Mouse (Mus musculus) forebrain, embryonic 11.5 days (tissue): ENCODE results near the gene Cyp4f37. TPM values are rescaled to one million over a fixed set of nuclear protein-coding genes. Genes with fewer than 3 reads are reported as not detected.
"Not testable (repeated sequence)": the region's sequence is repeated elsewhere in the genome, so short reads cannot be mapped to it uniquely, and the experiment has no call there.

Experiments used
- ATAC-seq: fragments of 200-750 bp; cut with Nextera tagmentation; replicated peaks from 2 replicates; pipeline ENCODE4 v1.8.0; 2017; ENCODE audit warnings: moderate TSS enrichment; ENCODE audit not compliant: low FRiP score
- DNase-seq: peaks from one replicate; pipeline ENCODE4 v3.0.0-alpha.2; 2017; ENCODE audit warnings: low spot score
- H3K27ac ChIP-seq: fragments of 300-500 bp; sonication (generic); 2 replicates; pipeline ENCODE4 v1.5.1; 2014; ENCODE audit warnings: low read depth, low read length
- H3K27me3 ChIP-seq: fragments of 300-500 bp; sonication (generic); 2 replicates; pipeline ENCODE4 v1.6.1; 2014; ENCODE audit warnings: mild to moderate bottlenecking, low read length, mixed read lengths; ENCODE audit not compliant: control insufficient read depth, insufficient read depth
- H3K36me3 ChIP-seq: fragments of 300-500 bp; sonication (generic); 2 replicates; pipeline ENCODE4 v1.6.1; 2014; ENCODE audit warnings: mild to moderate bottlenecking, low read length, moderate library complexity, mixed read lengths; ENCODE audit not compliant: control insufficient read depth, insufficient read depth
- H3K4me1 ChIP-seq: fragments of 300-500 bp; sonication (generic); replicated peaks from 2 replicates; pipeline ENCODE4 v1.6.1; 2014; ENCODE audit warnings: low read length, mixed read lengths; ENCODE audit not compliant: control insufficient read depth, insufficient read depth
- H3K4me2 ChIP-seq: fragments of 300-500 bp; sonication (generic); 2 replicates; pipeline ENCODE4 v1.6.1; 2014; ENCODE audit warnings: low read depth, mild to moderate bottlenecking, low read length, moderate library complexity, mixed read lengths; ENCODE audit not compliant: severe bottlenecking
- H3K4me3 ChIP-seq: fragments of 300-500 bp; sonication (generic); 2 replicates; pipeline ENCODE4 v1.5.1; 2014; ENCODE audit warnings: low read depth, low read length
- H3K9ac ChIP-seq: fragments of 300-500 bp; sonication (generic); 2 replicates; pipeline ENCODE4 v1.6.1; 2014; ENCODE audit warnings: low read length
- H3K9me3 ChIP-seq: fragments of 300-500 bp; sonication (generic); 2 replicates; pipeline ENCODE4 v1.6.1; 2016; ENCODE audit warnings: low read length, mixed read lengths; ENCODE audit not compliant: control insufficient read depth
- WGBS: fragments of 180-500 bp; shearing (Covaris S2); extraction: QIAGEN DNeasy Blood & Tissue Kit; methylation state at CpG from one replicate; pipeline ENCODE4 v1.1.7; 2014; 5-methylcytosine and 5-hydroxymethylcytosine counted together
- polyA plus RNA-seq: library from polyadenylated mRNA; unstranded; fragments of >200 nt; fragmentation: Nextera tagmentation; extraction: Ambion mirVana; gene quantifications from 2 replicates; pipeline ENCODE4 v1.2.1, GENCODE M21; 2014

The Cyp4f37 gene
- not detected in 2 replicates for polyA plus RNA-seq

GRCm38 (mm10) chr17:32621018-32621417, at the start of gene Cyp4f37:
Cyp4f37 (plus strand) TSS chr17:32621309.
- WGBS = 84% methylated on average over 4 of the region's 4 CpGs
- not testable (repeated sequence) for H3K9ac ChIP-seq, H3K36me3 ChIP-seq, H3K27ac ChIP-seq, H3K4me1 ChIP-seq, ATAC-seq, H3K4me2 ChIP-seq, H3K9me3 ChIP-seq, DNase-seq, H3K27me3 ChIP-seq, H3K4me3 ChIP-seq

- not testable (repeated sequence) for H3K4me3 ChIP-seq, H3K36me3 ChIP-seq, ATAC-seq, DNase-seq, H3K4me1 ChIP-seq, H3K9ac ChIP-seq, H3K9me3 ChIP-seq, H3K4me2 ChIP-seq, H3K27me3 ChIP-seq, H3K27ac ChIP-seq
- 78% methylated on average over 2 of the region's 2 CpGs for WGBS
These were observed 47.8 kb upstream of the Cyp4f37 start for GRCm38 (mm10) chr17:32573286-32573685.

- no peak overlapping the region for H3K4me3 ChIP-seq
- H3K27ac ChIP-seq = no peak overlapping the region
- H3K4me2 ChIP-seq = no peak overlapping the region
- H3K9me3 ChIP-seq = no peaks in the 10 kb centered on the region
- DNase-seq (no peak), ATAC-seq (no peak)
- no peak overlapping the region for H3K9ac ChIP-seq
- no peaks in the 10 kb centered on the region for H3K36me3 ChIP-seq
- no peaks in the 10 kb centered on the region for H3K27me3 ChIP-seq
- H3K4me1 ChIP-seq = no peaks in the 10 kb centered on the region
- 78% methylated on average over 7 of the region's 7 CpGs for WGBS
These were observed 43.5 kb upstream of the Cyp4f37 start for GRCm38 (mm10) chr17:32577496-32578186.

GRCm38 (mm10) chr17:32596494-32596893, 24.6 kb upstream of the Cyp4f37 start:
- Histone ChIP-seq H3K4me3 (no peak overlapping the region), H3K36me3 (no peaks in the 10 kb centered on the region), H3K4me1 (no peaks in the 10 kb centered on the region), H3K4me2 (no peak overlapping the region), H3K27me3 (no peaks in the 10 kb centered on the region), H3K9ac (no peak overlapping the region), H3K27ac (no peak overlapping the region), H3K9me3 (no peaks in the 10 kb centered on the region; the same call in 1 of the 2 replicates)
- 89% methylated on average over 18 of the region's 18 CpGs for WGBS
- DNase-seq (no peak), ATAC-seq (no peak)

DNA sequence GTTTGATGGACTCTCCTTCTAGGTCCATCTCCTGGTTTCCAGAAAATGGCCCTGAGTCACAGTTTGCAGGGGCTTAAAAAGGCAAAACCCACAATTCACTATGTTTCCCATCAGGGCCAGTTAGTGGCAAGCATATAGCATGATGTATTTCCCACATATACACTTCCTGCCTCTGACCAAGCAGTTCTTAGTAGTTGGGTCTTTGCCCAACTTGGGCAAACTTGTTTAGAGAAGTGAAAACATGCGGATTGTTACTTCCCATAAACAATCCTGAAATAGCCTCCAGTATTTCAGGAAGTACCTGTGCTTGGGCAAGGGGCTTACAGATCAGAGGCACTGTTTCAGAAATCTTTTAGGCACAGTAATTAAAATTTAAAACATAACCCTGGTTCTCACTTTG, 13.1 kb upstream of the Cyp4f37 start:
- H3K36me3 ChIP-seq = no peaks in the 10 kb centered on the region
- DNase-seq = no peak
- no peak overlapping the region for H3K4me2 ChIP-seq
- no peaks in the 10 kb centered on the region for H3K27me3 ChIP-seq
- no peaks in the 10 kb centered on the region for H3K9me3 ChIP-seq
- no peak for ATAC-seq
- H3K4me3 ChIP-seq = no peak overlapping the region
- no peak overlapping the region for H3K9ac ChIP-seq
- WGBS = 80% methylated on average over 1 of the region's 1 CpGs
- no peak overlapping the region for H3K27ac ChIP-seq
- no peaks in the 10 kb centered on the region for H3K4me1 ChIP-seq

DNA sequence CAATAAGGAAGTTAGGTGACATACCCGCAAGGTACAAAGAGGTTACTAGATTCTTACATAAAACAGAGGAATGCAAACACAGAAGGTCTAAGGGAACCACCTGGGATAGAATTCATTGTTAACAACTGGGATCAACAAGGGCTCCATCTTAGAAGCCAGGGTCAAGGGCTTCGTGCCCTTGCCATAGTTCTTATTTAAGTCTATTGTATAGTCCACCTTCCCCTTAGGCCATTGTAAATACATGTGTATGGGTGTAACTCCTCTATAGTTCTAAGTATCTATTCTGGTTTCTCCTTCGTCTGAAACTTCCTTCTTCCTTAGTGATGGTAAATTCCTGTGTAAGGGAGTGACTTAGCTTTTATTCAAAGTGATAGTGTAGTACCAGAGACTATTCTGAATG, 10.9 kb upstream of the Cyp4f37 start:
- not testable (repeated sequence) for H3K9ac ChIP-seq, H3K36me3 ChIP-seq, H3K27ac ChIP-seq, ATAC-seq, H3K27me3 ChIP-seq, H3K9me3 ChIP-seq, DNase-seq, H3K4me2 ChIP-seq, H3K4me3 ChIP-seq, H3K4me1 ChIP-seq
- 82% methylated on average over 3 of the region's 3 CpGs for WGBS

- H3K4me2 ChIP-seq = no peak overlapping the region
- no peak overlapping the region for H3K27ac ChIP-seq
- ATAC-seq (no peak), DNase-seq (no peak)
- 88% methylated on average over 3 of the region's 3 CpGs for WGBS
- H3K4me1 ChIP-seq = no peaks in the 10 kb centered on the region
- no peaks in the 10 kb centered on the region for H3K36me3 ChIP-seq
- no peak overlapping the region for H3K9ac ChIP-seq
- H3K27me3 ChIP-seq = no peaks in the 10 kb centered on the region
- no peak overlapping the region for H3K4me3 ChIP-seq
- no peaks in the 10 kb centered on the region for H3K9me3 ChIP-seq
These were observed 10.2 kb upstream of the Cyp4f37 start for GRCm38 (mm10) chr17:32610896-32611295.

- H3K36me3 ChIP-seq = no peaks in the 10 kb centered on the region
- no peak overlapping the region for H3K27ac ChIP-seq
- WGBS = 76% methylated on average over 3 of the region's 3 CpGs
- no peak overlapping the region for H3K4me2 ChIP-seq
- H3K4me3 ChIP-seq = no peak overlapping the region
- H3K9ac ChIP-seq = no peak overlapping the region
- H3K9me3 ChIP-seq = no peaks in the 10 kb centered on the region; the same call in 1 of the 2 replicates
- ATAC-seq (no peak), DNase-seq (no peak)
- H3K27me3 ChIP-seq = no peaks in the 10 kb centered on the region
- H3K4me1 ChIP-seq = no peaks in the 10 kb centered on the region
These were observed 8.7 kb upstream of the Cyp4f37 start for GRCm38 (mm10) chr17:32612417-32612816.

- no peak for ATAC-seq
- no peaks in the 10 kb centered on the region for H3K36me3 ChIP-seq
- WGBS = 79% methylated on average over 1 of the region's 1 CpGs
These were observed 3.9 kb upstream of the Cyp4f37 start for GRCm38 (mm10) chr17:32617252-32617651.

More at GRCm38 (mm10) chr17:32617252-32617651, 3.9 kb upstream of the Cyp4f37 start:
- H3K9ac ChIP-seq = no peak overlapping the region
- no peaks in the 10 kb centered on the region for H3K4me1 ChIP-seq
- no peaks in the 10 kb centered on the region for H3K27me3 ChIP-seq
- no peak overlapping the region for H3K4me2 ChIP-seq
- no peak overlapping the region for H3K4me3 ChIP-seq
- no peak overlapping the region for H3K27ac ChIP-seq
- H3K9me3 ChIP-seq = no peaks in the 10 kb centered on the region; the same call in 1 of the 2 replicates
- DNase-seq = no peak
